ENCODE assay signal across 14 mouse cellular contexts in genomic region chr11:18372813-18373332, GRCm38 (mm10).
"Had no signal": no experiment of that assay in that cellular context is flagged by ENCODE, and none has a peak within 500 bp of the region (broad histone marks: within the 10 kb centered on the region; RNA-seq: fewer than 3 reads in every experiment).

No protein-coding gene starts in this region.

- H3K4me3 ChIP-seq: left cerebral cortex, adult 2 months; limb, embryonic 10.5 days; liver, embryonic 15.5 days; midbrain, embryonic 15.5 days; neural tube, embryonic 12.5 days had no signal

- H3K4me2 ChIP-seq: liver, embryonic 11.5 days; liver, embryonic 15.5 days; midbrain, embryonic 15.5 days; neural tube, embryonic 12.5 days had no signal

- DNase-seq: lung, adult 2 months; lung, postnatal 36 days; spleen, adult 18-20 months; thymus, adult 18-20 months; thymus, postnatal 14 days had no signal

- H3K9me3 ChIP-seq: limb, embryonic 10.5 days; liver, embryonic 15.5 days; midbrain, embryonic 15.5 days; neural tube, embryonic 12.5 days had no signal

- H3K9ac ChIP-seq: liver, embryonic 15.5 days; midbrain, embryonic 15.5 days; neural tube, embryonic 12.5 days had no signal

- H3K27ac ChIP-seq: left cerebral cortex, adult 2 months; limb, embryonic 10.5 days; liver, embryonic 15.5 days; midbrain, embryonic 15.5 days; neural tube, embryonic 12.5 days had no signal

- H3K27me3 ChIP-seq: liver, embryonic 15.5 days; midbrain, embryonic 15.5 days; neural tube, embryonic 12.5 days had no signal

- H3K4me1 ChIP-seq: limb, embryonic 10.5 days; liver, embryonic 15.5 days; midbrain, embryonic 15.5 days had no signal

- H3K36me3 ChIP-seq: limb, embryonic 10.5 days; liver, embryonic 15.5 days; midbrain, embryonic 15.5 days; neural tube, embryonic 12.5 days had no signal

- ATAC-seq: hindbrain, embryonic 16.5 days; inflammation-experienced regulatory T-cells, adult 6 months; lung, postnatal 0 days; midbrain, embryonic 15.5 days had no signal
